Mouse (Mus musculus) kidney, postnatal 4 days (tissue): ENCODE data around the gene Ccdc191.
A peak's percentile ranks its signal among the peaks of the same experiment; 100 is the strongest.

Experiments
- DNase-seq, 2 experiments: peaks; one replicate each; pipeline ENCODE4 v3.0.0; 2021; ENCODE audit warnings: mixed read lengths in 2 of 2

Ccdc191 gene

DNA sequence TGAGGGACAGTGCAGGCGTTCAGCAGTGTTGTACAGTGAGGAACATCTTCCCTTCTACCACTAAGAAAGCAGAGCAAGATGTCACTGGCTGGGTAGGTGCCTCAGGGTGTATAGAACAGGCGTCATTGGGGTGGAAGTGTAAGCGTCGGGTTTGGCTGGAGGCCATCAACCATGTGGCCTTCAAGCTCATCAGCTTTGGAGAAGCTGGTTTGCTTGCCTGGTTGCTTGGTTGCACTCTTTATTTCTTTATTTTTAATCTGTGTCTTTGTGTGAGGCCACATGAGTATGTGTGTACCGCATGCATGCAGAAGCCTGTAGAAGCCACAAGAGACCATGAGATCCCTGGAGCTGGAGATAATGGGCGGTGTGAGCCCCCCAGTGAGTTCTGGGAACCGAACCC lies 42.7 kb downstream of the Ccdc191 start:
- no peak for DNase-seq

DNA sequence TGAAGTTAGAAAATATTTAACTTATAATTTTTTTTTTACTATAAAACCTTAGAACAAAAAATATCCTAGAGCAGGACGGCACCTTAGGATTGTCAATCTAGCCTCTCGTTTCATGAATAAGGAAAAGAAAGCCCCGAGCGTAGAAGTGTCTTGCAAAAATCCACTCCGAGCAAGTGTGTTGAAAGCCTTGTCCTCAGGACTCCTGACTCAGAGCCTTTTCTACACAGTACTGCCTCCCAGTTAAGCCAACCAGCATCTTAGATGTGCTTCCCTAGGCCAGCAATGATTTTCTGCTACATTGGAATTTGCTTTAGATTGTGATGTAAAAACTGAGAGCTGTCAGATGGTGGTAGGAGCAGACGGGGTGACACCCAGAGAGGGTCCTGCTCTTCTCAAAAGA lies 43.4 kb downstream of the Ccdc191 start:
- no peak for DNase-seq

DNA sequence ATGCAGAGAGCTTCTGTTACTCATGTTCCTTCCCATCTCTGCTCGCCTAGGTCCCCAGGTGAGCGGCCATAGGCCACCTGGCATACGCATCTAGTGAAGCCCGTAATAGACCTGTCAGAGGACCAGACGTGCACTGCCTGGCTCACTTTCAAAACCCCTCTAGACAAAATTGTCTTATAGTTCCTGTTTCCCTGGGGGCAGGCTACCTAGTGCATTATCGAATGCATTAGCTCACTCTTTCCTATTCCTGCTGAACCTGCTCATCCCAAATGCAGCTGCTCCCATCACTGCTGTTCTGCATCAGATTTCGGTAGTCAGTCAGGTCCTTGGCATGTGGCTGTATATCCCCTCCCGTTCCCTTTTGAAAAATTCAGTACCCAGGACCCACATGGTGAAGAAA lies 45.3 kb downstream of the Ccdc191 start:
- no peak for DNase-seq

DNA sequence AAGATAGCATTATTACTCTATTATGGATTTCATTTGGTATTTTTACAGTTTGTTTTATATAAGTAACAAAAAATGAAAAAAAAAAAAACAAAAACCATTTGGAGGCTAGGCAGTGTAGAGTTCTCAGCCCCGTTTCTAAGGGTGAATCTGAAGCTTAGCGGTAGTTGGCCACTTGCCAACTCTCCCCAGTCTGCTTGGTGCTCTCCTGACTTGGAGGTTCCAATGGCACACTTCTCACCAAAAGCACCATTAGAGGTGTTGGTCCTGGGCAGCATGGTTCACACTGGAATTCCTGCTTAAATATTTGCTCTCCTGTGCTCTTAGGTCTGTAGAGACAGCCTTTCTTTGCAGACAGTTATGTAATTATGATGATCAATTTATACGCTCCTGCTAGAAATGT lies 45.8 kb downstream of the Ccdc191 start:
- peak; percentile 21 to 23 for DNase-seq

DNA sequence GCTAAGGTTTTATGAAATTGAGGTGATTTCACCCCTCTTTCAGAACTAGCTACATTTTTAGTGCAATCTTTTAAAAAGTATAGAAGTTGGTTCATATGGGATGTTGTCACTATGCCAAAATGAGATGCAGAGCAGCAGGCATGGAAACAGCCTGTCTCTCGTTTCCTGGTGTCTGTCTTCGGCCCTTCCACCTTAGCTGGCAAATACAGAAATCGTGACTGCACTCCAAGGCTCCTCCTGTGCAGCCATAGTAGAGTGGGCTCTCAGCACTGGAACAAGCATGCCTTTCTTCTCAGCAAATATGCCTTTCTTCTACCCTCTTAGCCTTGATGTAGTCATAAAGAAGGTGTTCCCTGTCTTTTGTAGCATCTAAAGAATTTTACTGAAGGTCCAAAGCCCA lies 46.3 kb downstream of the Ccdc191 start:
- DNase-seq: no peak

DNA sequence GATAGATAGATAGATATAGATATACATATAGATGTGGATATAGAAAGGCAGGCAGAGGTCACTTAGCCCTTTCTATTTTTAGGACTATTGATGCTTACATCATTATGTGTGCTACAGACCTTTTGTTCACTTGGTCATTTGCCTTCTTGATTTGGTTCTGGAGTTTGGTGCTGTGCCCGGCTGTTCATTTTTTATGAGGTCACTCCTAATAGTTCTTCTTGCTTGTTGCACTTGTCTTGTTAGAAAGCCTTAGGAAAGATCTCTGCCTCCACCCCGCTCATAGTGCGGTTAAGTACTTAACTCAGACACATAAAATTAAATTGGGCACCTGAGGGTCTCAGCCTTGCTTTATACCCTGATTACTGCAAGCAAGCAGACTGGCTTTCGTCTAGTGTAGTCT lies 51.2 kb downstream of the Ccdc191 start:
- no peak for DNase-seq

DNA sequence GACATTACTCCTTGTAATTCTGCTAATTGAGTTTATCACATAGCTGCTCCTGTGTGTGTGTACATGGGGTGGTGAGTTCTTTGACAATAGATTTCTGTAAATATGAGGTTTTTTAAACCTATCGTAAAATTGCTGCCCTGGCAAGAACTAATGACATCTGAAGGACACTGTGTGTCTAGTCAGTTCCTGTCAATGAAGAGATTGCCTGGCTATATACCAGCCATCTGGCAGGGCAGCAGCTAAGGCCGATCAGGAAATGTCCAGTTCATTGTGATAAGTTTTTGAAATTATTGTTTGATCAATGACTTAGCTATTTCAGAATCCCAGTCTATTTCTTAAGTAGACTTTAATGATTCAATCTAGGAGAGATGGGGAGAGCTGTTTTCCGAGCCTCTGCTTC lies 55.8 kb downstream of the Ccdc191 start:
- no peak for DNase-seq

DNA sequence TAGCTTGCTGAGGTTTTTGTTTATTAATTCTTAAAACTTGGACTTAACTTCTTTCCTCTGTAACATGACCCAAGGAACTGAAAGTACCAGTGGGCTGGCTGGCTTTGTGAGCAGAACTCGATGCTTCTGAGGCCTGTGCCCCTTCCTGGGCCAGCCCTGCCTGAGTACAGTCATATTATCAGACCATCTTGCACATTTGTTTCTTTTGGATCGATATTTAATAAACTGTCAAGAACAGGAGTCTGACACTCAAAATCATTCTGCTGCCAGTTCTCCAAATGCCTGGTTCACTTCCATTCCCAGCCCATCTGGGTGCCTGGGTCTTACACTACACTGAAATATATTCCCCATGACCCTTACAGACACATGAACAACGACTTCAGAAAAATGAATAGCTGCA lies 56.3 kb downstream of the Ccdc191 start:
- no peak for DNase-seq

DNA sequence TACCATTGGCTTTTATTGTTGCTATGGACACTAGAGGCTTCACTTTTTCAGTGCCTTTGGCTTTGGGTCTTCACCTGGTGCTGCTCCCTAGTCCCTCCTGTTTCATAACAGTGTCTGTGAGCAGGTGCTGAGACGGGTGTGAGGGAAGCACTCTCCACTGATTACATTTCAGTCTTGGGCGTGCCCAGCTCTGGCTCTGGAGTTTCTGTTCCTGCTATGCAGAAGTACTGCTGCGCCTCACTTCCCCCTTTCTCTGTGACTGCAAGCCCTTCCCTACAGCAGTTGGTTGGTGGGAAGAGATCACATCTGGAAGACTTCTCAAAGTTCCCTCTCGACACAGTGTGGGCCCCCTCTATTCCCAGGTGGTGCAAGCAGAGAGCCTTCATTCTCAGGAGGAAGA lies 62.0 kb downstream of the Ccdc191 start:
- DNase-seq: no peak

DNA sequence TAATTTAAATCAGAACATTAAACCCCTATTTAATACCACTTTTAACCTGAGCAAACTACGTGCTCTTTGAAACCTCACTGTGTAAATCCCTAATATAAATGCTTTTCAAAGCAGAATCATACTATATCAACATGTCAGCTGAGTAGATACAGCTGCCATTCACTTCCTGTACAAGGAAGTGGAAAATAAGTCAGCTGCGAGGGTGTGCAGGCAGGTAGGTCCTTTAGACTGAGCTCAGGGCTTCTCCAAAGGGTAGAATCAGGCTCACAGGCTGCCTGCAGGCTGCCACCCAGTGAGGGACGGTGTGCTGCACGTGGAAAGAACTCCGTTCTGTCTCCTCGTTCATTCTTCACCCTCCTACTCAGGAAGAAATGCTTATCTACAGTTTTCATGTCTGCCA lies 65.3 kb downstream of the Ccdc191 start:
- no peak for DNase-seq

DNA sequence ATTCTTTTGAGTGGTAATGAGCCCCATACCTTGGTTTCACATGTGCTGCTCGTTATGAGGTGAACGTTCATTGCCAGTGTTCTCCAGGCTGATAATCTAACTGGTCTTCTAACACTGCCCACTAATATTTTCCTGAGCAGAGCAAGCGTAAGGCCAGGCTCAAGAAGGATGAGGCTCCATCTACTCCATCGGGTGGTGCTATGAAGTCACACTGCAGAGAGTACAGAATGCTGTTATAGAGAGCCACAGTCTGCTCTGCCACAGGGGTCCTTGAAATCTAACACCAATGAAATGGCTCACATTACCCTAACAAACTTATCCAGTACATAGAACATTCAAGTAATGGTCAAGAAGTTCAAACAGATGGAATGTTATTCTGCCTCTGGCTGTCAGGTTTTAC lies 68.4 kb downstream of the Ccdc191 start:
- DNase-seq: no peak

DNA sequence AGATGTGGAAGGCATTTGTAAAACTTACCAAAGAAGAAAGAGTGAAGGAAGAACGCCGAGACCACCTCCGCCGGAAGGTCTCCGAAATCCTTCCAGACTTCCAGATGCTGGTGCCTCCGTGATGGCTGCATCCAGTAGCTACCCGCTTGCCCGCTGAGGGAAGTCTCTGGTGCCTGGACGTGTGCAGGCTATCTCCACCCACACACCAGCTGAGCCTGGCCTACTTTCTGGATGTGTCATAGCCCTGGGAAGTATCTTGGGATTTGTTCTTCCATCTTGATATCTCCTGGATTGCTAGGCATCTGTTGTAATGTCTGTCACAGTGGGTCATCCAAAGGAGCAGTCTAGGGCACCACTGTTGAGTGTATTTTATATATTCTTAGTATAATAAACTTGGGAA lies 73.7 kb downstream of the Ccdc191 start:
- no peak for DNase-seq

DNA sequence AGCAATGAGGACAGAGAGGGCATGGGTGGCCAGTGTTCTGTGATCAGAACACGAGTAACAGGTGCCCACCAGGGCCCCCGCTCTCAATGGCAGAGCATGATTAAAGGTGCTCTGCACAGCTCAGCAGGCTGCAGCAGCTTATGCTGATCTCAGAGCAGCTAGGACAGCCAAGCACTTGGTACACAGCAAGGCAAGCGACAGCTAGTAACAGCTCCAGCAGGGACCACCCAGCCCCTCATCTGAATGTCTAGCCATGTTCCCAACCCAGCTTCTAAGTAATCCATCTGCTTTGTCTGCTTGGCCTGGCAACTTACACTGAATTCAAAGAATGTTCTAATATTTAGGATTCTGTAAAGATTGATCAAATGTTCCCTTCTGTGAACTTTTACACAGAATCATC lies 74.2 kb downstream of the Ccdc191 start:
- no peak for DNase-seq

DNA sequence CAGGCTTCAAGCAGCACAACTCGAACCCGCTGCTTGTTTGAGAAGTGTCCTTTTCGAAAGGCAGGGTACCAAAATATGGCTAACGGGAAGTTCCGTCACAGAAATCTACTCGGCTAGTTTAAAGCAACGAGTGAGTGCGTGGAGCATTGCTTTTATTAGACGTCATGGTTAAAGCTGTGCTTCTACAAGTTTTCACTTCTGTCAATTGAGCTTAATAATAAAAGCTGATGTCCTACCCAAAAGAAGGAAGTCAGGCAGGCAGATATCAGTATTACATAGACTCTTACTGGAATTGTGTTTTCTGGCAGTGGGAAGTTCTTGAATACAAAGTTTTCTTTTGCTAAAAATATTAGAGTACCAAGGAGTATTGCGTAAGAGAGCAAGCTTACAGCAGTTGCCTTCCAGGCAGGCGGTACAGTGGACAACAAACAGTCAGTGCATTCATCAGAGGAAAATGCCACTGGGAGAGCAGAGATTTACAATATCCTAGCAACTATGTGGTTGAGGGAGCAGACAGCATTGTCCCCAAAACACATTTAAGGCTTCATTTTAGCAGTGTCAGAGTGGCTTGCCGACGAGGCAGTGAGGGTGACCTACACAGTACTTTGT lies 76.3 kb downstream of the Ccdc191 start:
- no peak for DNase-seq

DNA sequence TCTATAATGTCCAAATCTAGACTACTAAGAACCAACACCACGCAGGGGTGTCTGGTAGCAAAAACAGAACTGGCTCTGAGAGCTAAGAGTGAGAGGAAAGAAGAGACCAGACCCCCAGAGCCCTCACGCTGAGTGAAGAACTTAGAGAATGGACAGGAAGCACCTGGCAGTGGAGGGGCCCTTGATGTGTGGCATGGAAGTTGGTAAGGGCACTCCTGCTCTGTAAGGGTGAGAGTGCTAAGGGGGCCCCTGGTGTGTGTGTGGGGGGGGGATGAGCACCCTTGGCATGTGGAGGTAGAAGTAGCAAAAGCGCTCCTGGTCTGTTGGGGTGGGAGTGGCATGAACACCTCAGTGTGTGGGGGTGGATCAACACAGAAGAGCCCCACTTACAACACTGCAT lies 80.8 kb downstream of the Ccdc191 start:
- DNase-seq: no peak

DNA sequence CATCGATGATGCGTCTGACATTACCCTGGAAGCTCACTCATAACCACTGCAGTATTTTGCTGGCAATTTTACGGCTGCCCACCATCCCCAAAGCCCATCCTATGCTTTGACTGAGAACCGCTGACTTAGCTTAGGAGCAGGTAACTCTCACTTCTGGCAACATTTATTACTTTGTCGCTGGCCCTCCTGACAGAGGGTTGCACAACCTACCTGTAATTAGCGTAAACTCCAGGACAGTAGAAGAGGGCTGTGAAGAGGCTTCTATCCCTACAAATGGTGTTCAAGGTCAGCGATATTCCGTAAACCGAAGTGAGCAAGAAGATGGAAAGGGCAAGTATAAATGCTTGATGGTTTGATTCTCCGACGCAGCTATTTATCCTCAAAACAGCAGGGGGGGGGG lies 81.6 kb downstream of the Ccdc191 start:
- no peak for DNase-seq

DNA sequence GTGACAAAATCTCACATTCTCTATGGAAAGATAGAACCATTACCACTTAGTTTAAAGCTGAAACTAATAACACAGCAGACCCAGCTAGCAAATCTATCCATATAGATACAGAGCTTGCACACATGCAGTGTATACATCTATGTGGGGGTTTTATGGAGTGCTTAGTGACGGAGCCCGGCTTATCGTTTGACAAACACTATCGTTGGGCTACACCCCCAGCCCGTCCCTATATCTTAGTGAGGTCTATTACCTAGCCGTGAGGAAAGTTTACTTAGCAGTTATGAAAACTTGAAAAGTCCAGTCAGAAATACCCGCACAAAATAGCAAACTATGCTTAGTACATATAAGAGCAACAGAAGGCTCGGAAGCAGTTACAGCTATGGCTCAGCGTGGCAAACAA lies 82.1 kb downstream of the Ccdc191 start:
- DNase-seq: no peak

DNA sequence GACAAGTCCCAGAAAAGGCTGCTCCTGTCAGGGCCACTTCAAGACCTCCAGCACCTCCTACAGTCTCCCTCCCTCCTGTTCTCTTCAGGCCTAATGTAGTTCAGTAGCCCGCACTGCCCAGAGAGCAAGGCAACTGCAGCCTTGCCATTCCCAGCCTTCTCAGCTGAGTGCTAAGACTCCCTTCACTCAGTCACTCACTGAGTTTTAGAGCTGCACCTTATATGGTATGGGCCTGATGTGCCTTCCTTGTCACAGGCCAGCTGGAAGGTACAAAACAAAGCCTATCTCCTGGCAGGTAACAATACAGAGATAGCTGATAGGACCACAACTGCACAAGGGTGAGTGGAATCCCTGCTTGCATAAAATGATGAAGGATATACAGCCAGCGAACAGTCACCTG lies 82.8 kb downstream of the Ccdc191 start:
- DNase-seq: no peak

DNA sequence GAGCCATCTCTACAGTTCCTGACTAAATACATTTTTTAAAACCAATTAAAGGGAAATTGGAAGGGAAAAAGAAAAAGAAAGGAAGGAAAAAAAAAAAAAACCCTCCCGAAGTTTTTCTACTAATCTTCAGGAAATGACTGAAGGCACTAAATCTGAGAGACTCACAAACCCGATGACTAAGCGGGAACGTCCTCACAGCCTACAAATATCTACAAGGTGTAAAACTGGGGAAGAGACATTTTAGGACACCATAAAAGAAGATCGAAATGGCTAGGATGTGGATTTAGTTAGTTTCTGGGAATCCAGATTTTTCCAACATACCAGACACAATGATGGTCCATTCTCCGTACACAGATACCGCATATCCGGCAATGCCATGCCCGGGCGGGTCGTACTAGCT lies 83.5 kb downstream of the Ccdc191 start:
- no peak for DNase-seq

DNA sequence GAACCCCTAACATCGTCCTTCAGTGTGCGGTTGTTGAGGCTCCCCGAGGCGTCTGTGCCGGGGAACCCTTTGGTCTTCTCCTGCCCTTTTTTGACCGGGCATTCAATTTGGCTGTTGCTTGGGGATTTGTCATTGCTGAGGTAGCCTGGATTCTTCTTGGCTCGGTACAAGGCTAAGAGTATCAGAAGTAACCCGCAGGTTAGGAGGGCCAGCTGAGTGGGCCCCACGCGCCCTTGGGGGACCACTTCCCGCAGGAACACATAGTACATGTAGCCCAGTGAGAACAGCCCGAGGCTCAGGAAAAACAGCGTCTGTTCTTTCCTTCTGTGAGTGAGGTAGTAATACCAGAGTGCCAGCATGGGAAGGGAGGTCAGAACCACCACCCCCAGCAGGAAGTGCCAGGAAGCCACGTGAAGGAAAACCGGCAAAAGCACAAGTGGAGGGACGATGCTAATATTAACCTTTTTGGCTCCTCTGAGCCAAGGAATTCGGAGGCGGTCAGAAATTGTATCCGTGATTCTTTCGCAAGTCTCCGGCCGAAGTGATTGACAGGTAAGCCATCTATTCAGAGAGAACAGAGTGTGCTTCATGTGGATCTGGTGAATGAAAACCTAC lies 84.1 kb downstream of the Ccdc191 start:
- DNase-seq: no peak

DNA sequence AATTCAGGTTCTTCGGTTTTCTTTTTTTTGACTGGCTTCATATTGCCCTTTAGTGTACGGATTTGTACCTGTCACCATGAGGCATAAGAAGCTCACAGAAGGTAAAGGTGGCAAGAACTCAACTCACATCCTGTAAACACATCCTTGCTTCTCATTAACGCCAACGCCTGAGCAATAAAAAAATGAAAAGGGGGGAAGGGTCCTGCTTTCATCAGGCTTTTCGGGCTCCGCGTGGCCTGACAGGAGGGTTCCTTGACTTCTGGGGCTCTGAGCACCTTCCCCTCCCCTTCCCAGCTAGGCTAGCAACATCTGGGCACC lies 89.4 kb downstream of the Ccdc191 start:
- DNase-seq: no peak

DNA sequence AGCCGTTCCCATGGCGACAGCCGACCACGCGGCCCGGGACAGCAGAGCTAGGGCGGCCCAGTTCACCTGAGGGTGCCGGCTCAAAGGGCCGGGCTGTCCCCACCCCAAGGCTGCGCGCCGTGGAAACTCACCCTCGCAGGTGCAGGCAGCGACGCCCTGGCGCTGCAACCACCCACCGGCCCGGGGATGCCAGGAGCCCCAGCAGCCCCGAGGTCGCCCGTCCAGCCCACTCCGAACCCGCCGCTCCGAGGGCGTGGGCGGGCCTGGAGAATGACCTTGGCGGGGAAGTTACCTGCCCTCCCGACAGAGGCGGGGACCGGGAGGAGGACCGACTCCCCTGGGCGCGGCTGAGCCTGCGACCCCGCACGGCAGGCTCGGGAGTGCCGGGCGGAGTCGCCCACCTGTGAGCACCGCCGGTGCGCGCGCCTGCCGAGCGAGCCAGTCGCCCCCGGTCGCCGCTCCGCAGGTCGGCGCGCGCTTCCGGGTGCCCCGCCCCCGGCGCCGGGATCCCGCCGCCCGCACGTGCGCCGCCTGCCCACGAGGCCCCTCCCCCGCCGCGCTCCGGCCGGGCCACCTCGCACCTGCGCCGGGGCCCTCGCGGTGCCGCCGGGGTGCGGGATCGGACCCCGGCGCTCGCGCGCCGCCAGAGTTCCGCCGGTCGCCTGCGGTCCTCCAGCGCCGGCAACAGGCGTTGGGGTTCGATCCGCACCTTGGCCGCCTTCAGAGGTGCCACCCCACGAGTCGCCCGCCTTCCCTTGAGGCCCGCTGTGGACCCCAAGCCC lies 89.9 kb downstream of the Ccdc191 start, which contains the start of gene Zdhhc23:
Gene Zdhhc23, minus strand, starts transcription at position 464 of the 782 bp plus-strand sequence.
- DNase-seq: peak; percentile 57 to 74

DNA sequence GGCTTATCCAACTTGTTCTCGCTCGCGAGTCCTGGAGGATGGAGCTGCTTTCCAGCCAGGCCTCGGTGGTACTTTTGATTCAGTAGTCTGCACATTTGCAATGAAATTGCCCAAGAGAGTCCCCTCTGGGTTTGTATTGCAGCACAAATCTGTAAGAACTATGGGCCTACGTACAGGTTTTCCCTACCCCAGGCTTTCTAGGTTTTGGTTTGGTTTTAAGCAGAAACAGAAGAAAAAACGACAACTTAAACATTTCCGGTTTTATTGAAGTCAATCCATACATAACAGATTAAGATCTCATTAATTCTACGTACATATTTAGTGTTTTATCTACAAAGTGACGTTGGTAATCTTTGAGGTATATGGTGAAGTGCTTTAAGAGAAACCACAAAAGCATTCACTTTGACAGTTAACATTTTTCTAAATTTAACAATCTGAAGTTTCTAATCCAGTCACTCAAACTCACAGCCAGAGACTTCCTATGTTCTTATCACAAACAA lies 90.6 kb downstream of the Ccdc191 start:
- DNase-seq: no peak

DNA sequence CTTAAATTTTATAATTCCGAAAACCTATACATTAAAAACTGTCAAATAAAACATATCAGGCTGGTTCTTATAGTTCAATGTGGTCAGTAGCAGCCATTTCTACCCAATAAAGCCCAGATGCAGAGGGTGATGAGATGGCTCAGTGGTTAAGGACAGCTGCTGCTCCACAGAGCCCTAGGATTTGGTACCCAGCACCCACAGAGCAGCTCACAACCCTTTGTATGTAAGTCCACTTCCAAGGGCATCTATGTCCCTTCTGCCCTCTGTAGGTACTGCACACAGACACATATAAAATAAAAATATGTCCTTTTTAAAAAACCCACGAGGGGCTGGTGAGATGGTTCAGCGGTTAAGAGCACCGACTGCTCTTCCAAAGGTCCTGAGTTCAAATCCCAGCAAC lies 96.7 kb downstream of the Ccdc191 start:
- DNase-seq: no peak
